Mouse (Mus musculus) liver, adult (tissue): Measurements from ENCODE around the gene Syn3.

Source experiments
- GATA4 ChIP-seq: IDR thresholded peaks from 2 replicates; pipeline ENCODE4 v1.6.1; 2014; ENCODE audit warnings: mild to moderate bottlenecking, low read length; ENCODE audit not compliant: insufficient replicate concordance

Syn3 gene

GRCm38 (mm10) chr10:86389357-86389756 lies 109.3 kb downstream of the Syn3 start:
- no peak for TF ChIP-seq GATA4

DNA sequence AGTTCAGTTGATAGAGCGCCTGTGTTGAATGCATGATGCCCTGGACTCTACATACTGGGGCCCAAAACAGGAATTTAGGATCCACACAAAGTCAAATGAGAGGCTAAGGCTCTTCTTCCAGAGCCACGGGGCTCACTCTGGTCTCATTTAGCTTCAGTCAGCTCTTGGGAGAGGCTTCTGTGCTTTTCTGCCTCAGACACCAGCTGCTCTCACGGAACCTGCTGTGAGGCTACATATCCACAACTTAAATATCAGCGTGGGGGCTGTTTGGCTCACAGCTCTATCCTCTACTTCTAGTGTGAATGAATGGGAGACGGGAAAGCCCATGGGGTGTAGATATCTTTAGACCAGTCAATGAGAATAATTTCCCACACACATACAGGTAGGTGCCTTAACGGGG lies 109.9 kb downstream of the Syn3 start:
- TF ChIP-seq GATA4: no peak

GRCm38 (mm10) chr10:86387821-86388440 lies 110.8 kb downstream of the Syn3 start:
- TF ChIP-seq GATA4: no peak

- TF ChIP-seq GATA4: no peak
Measured at GRCm38 (mm10) chr10:86386232-86386631, 112.5 kb downstream of the Syn3 start.

GRCm38 (mm10) chr10:86385656-86386055 lies 113.0 kb downstream of the Syn3 start:
- no peak for TF ChIP-seq GATA4

GRCm38 (mm10) chr10:86384655-86385054 lies 114.0 kb downstream of the Syn3 start:
- TF ChIP-seq GATA4: no peak

- TF ChIP-seq GATA4: no peak
Measured at GRCm38 (mm10) chr10:86381922-86382260, 116.8 kb downstream of the Syn3 start.

DNA sequence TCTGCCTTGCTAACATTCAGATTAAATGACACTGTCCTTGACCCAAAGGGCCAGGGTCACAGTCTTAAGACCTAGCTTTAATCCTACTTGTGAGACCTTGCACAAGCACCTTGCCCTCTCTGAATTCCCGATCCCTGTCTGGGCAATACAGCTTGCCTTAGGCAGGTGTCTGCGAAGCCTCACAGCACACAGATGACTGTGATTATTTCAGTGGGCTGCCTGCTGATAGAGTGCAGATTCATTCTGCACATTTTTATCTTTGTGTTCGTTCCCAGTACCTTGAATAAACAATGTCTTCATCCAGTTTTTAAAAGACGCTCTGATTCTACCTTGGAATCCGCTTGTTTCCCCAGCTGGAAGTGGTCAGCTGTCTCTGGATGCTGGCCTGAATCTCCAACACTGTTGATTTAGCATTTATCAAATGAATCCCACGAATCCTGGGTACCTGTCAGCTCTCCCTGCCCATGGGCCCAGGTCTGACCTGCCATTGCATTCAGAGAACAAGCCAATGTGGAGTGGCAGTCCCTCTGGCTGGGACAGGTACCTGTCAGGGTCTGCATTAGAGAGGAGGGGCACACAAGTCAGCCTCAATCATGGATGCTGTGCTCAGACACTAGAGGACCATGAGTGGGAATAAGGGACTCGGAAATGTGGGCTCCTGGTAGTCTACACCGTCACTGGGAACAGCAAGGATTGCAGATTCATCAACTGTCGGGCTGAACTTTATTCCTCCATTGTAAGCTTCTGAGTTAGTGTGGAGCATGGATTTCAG lies 117.4 kb downstream of the Syn3 start:
- no peak for TF ChIP-seq GATA4

DNA sequence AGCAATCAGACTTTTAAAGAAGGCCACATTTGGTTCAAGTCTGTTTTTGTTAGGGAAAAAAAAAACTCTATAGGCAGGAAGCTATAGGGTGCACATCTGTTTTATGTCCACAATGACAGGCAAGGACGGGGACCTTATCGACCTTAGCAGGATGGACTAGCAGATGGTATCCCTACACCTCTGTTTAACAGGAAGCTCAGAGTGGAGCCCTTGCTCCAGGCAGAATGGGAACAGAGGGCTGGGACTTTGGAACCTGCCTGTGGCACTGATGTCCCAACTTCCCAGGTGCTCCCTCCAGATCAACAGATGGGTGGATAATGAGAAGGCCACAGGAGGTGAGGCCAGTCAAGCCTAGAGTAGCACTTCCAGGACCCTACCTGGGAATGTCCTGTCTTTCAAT lies 118.1 kb downstream of the Syn3 start:
- no peak for TF ChIP-seq GATA4

DNA sequence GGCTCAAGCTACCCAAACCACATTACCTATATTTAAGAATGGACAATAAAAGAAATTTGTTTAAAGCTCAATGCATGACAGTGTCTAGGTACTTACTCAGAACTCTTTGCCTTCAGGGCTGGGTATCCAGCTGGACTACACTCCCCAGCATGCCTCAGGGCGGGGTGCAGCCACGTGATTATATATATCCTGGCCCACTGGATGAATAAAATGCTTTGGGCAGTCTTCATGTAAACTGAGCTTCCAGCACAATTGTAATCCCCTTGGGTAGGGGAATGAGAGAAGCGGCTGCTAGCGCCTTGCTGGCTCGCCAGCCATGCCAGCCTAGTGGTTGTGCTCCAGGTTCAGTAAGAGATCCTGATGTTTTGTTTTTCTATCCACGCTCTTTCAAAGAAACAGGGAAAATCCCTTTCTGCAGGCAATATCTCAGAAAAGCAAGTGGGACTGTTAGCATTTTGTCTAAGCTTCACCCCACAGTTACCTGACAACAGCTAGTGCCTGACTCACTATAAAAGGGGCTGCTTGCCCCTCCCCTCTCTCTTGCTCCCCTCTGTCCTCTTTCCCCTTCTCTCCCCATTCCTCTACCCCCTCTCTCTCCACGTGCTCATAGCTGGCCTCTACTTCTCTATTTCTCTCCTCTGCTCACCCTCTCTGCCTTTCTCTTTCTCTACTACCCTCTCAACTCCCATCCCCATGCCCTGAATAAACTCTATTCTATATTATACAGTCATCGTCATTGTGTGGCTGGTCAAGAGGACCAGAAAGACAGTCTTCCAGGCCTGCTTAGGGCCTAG lies 122.1 kb downstream of the Syn3 start:
- TF ChIP-seq GATA4: no peak

GRCm38 (mm10) chr10:86375903-86376302 lies 122.8 kb downstream of the Syn3 start:
- TF ChIP-seq GATA4: peak; percentile 43; the same call in 1 of the 2 replicates

DNA sequence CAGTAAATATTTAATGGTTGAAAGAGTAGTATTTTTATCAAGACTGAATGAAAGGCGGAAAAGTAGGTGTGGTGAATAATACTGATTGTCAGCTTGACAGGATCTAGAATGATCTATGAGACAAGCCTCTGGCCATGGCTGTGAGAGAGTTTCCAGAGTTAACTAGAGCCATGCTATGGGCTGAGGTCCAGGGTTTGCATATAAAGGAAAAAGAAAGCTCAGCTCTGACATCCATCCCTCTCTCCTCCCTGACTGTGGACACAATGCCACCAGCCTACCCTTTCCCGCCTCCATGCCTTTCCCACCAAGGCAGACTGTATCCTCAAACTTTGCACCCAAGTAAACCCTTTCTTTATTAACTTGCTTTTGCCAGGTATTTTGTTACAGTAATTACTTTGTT lies 124.6 kb downstream of the Syn3 start:
- no peak for TF ChIP-seq GATA4

DNA sequence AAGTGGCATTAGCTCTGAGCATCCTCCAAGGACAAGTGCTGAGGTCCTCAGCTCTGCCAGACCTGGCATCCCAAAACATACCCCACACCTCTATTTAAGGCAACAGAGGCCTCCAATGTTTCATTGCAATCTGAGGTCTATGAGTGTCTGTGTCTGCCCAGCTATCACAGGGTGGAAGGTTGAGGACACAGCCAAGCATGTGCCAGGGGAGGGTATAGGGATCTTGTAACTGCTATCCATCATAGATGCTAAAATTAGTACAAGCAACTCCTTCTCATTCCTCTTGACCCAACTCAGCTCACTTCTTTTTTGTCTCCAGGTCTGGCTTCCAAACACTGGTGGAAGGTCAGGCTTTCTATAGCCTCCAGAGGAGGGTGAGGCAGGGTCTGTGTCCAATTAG lies 127.1 kb downstream of the Syn3 start:
- TF ChIP-seq GATA4: no peak

DNA sequence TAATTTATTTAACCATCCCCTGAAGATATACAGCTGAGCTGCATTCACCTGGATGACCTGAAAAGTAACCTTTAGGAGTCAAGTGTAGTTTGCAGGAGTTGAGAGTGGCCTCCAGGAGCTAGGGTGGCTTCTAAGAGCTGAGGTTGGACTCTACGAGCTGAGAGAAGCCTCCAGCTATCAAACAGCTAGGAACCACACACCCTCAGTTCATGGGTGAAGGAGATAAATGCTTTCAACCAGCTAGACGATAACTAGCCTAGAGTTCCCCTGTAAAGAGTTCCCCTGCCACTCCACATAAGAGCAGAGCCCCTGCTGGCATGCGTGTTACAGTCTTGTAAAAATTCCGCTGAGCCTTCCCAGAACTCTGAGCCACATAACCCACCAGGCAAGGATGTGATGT lies 129.3 kb downstream of the Syn3 start:
- TF ChIP-seq GATA4: no peak

- TF ChIP-seq GATA4: no peak
Measured at GRCm38 (mm10) chr10:86368811-86369210, 129.9 kb downstream of the Syn3 start.

- no peak for TF ChIP-seq GATA4
Measured at GRCm38 (mm10) chr10:86367346-86367745, 131.3 kb downstream of the Syn3 start.
